Mouse (Mus musculus) stomach, postnatal 0 days (tissue): ENCODE measurements around the gene Pld6.

Experiments used
- CTCF ChIP-seq: IDR thresholded peaks from 2 replicates; pipeline ENCODE4 v1.5.1; 2016; ENCODE audit warnings: antibody characterized with exemption, low read depth, mild to moderate bottlenecking, moderate library complexity
- EP300 ChIP-seq: optimal IDR thresholded peaks from 2 replicates; pipeline ENCODE3; 2016; ENCODE audit warnings: antibody characterized with exemption

DNA sequence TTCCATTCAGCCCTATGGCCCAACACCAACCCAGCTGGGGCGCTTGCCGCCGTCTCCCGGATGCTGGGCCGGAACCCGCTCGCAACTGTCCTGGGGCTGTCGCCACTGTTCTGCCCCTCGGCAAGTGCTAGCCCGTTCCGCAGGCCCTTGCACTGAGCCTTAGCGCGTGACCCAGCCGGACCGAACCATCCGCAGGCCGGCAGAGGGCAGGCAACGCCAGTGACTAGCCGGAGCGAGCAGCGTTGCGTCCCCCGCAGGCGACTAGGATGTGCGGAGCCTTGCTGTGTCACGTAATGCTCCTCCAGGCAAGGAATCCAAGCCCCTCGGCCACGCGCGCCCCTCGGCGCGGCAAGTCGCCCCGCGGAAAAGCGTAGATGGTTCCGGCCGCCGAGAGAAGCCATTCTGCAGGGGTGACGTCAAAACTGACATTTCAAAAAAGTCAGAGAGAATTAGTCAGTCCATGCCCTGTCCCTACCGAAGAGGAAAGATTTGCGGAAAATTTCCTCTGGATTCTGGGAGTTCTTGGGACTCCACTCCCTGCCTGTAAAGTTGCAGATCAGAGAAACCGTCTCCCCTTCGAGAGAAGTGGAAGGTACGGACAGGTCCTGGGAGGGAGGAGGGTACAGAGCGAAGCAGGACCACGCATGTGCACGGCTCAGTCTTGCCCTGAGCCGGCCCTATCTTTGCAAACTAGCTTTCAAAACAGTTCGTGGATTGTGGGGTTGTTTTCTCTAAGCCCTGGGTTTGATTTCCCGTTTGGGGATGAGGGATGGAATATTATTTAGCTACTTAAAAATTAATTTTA lies 22.4 kb upstream of the Pld6 start, which contains the start of gene Flcn:
- TF ChIP-seq CTCF = peak; percentile 66
- no peak for TF ChIP-seq EP300
